Mouse (Mus musculus) olfactory bulb, adult 2 months (tissue): ENCODE results near the gene Trp53rkb.

Experiments used
- CTCF ChIP-seq: fragments of 200-500 bp; IDR thresholded peaks from 2 replicates; pipeline ENCODE4 v1.5.1; 2012; ENCODE audit warnings: low read depth, mild to moderate bottlenecking, low read length, moderate library complexity; ENCODE audit not compliant: insufficient read depth
- POLR2A ChIP-seq: fragments of 200-500 bp; IDR thresholded peaks from 2 replicates; pipeline ENCODE4 v1.6.1; 2012; ENCODE audit warnings: mild to moderate bottlenecking, low read depth, low read length, moderate library complexity; ENCODE audit not compliant: insufficient read depth

GRCm38 (mm10) chr2:166824998-166825397, 32.7 kb downstream of the Trp53rkb start:
- no peak for TF ChIP-seq CTCF
- no peak for TF ChIP-seq POLR2A
